Mouse (Mus musculus) lung, adult 2 months (tissue): ENCODE measurements around the gene Mrpl34.

Source experiments
- CTCF ChIP-seq: fragments of 200-500 bp; IDR thresholded peaks from 2 replicates; pipeline ENCODE4 v1.5.1; 2011; ENCODE audit warnings: mild to moderate bottlenecking, low read length, control low read depth; ENCODE audit not compliant: insufficient read depth
- POLR2A ChIP-seq: fragments of 200-500 bp; IDR thresholded peaks from 2 replicates; pipeline ENCODE4 v1.6.1; 2011; ENCODE audit warnings: low read depth, mild to moderate bottlenecking, control low read depth, low read length, borderline replicate concordance; ENCODE audit errors: extremely low read depth

DNA sequence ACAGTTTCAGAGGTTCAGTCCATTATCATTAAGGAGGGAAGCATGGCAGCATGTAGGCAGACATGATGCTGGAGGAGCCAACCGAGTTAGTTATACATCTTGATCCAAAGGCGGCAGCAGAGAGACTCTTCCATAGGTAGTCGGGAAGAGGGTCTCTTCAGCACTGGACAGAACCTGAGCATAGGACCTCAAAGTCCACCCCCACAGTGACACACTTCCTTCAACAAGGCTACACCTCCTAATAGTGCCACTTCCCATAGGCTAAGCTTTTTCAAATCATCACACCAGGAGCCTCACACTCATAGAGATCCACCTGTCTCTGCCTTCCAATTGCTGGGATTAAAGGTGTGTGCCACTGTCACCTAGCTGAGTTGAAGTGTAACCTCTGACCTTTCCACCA, 27.7 kb upstream of the Mrpl34 start:
- TF ChIP-seq CTCF (no peak), POLR2A (no peak)
